In genomic region chr9:96752603-96753114, GRCm38 (mm10) we compare ENCODE assay signal across 8 mouse cellular contexts. TPM values are rescaled to one million over a fixed set of nuclear protein-coding genes. Genes with fewer than 3 reads are reported as not detected.
DNase-seq lines count a peak whose midpoint lies in the region; ATAC-seq lines count a peak whose summit lies in the region.

TSS of gene Zbtb38 (minus strand) at chr9:96752831.

- H3K4me3 ChIP-seq in intestine, embryonic 15.5 days (replicated peaks), result no peak within 1 kb of the TSS

- no peaks in the 10 kb centered on the region for H3K27me3 ChIP-seq in intestine, embryonic 15.5 days (replicated peaks)

- H3K36me3 ChIP-seq in intestine, embryonic 15.5 days, result no peaks in the 10 kb centered on the region

- DNase-seq in cerebellum, adult 11 months, result peak; percentile 32
- peak; percentile 62 for DNase-seq in embryo, embryonic 11 days
- no peak for DNase-seq in gonadal fat pad, adult 2 months (ENCODE audit: low read depth)
- DNase-seq in left cerebral cortex, postnatal 10 days (ENCODE audit: extremely low spot score in 1 of 2, low spot score in 2 of 2), result peak in 1 of 2 experiments; percentile 91
- DNase-seq in skeletal muscle tissue, adult 2 months (ENCODE audit: low read depth, low spot score), result peak; percentile 70

- no peak for ATAC-seq in cerebellum, adult (ENCODE audit: insufficient number of reproducible peaks, low FRiP score, low TSS enrichment)
- peak; percentile 90 for ATAC-seq in intestine, embryonic 15.5 days
- no peak for ATAC-seq in megakaryocyte-erythroid progenitor cell, adult 5-6 weeks (replicated peaks; ENCODE audit: low FRiP score, low TSS enrichment, poor library complexity, severe bottlenecking)

- H3K9ac ChIP-seq in intestine, embryonic 15.5 days, result no peak within 1 kb of the TSS

- H3K27ac ChIP-seq in intestine, embryonic 15.5 days, result peak within 1 kb of the TSS; percentile 18; the same call in 1 of the 2 replicates

- no peak within 1 kb of the TSS for H3K4me2 ChIP-seq in intestine, embryonic 15.5 days (replicated peaks)

- intact Hi-C loops in left cerebral cortex, postnatal 10 days (cut with DNase I), result no loop called here

- H3K4me1 ChIP-seq in intestine, embryonic 15.5 days (replicated peaks), result 0 out of 2 replicates have a peak, but pooled peaks cover 12% of the 10 kb centered on the region

- WGBS in intestine, embryonic 15.5 days, result 46% methylated on average over 15 of the region's 15 CpGs

- no peaks in the 10 kb centered on the region for H3K9me3 ChIP-seq in intestine, embryonic 15.5 days

RNA-seq across cellular contexts. Expression of gene Zbtb38, which starts in this region (rescaled TPM):
- 11.9 and 12.9 TPM in 2 replicates for polyA plus RNA-seq in gonadal fat pad, adult 2 months (2012; rRNA removed)
- polyA plus RNA-seq in intestine, embryonic 15.5 days (2015; fragmentation: Nextera tagmentation; extraction: Ambion mirVana), result 22.5 and 22.9 TPM in 2 replicates
- total RNA-seq in left cerebral cortex, postnatal 10 days (2021), result 10 to 100 TPM; 44.6 to 47.5 TPM
- total RNA-seq in megakaryocyte-erythroid progenitor cell, adult 5-6 weeks (2014; fragmentation: Nextera tagmentation), result 17.4 and 28.9 TPM in 2 replicates
- 21.1 and 38.7 TPM in 2 replicates for total RNA-seq in megakaryocyte-erythroid progenitor cell, adult 5-6 weeks (2017)
